Mouse (Mus musculus) right cerebral cortex, postnatal 36 days (tissue): Measurements from ENCODE around the gene Kmt5c.

Source experiments
- DNase-seq, 2 experiments: peaks; one replicate each; pipeline ENCODE4 v3.0.0; 2022; ENCODE audit warnings: low spot score in 2 of 2, mixed read lengths in 1 of 2

The Kmt5c gene

GRCm38 (mm10) chr7:4746326-4746980, 6.5 kb downstream of the Kmt5c start:
- no peak for DNase-seq

- no peak for DNase-seq
Measured at GRCm38 (mm10) chr7:4747156-4747899, 7.4 kb downstream of the Kmt5c start.

- DNase-seq = no peak
Measured at GRCm38 (mm10) chr7:4748321-4748720, 8.4 kb downstream of the Kmt5c start.

- no peak for DNase-seq
Measured at GRCm38 (mm10) chr7:4749169-4749568, 9.3 kb downstream of the Kmt5c start.

- no peak for DNase-seq
Measured at GRCm38 (mm10) chr7:4751971-4752820, 12.3 kb downstream of the Kmt5c start.

- DNase-seq = peak; percentile 28 to 50
Measured at GRCm38 (mm10) chr7:4752821-4753570, 13.1 kb downstream of the Kmt5c start, which contains the start of gene Cox6b2. Gene Cox6b2 (minus strand): TSS chr7:4753094.

GRCm38 (mm10) chr7:4759670-4760069, 19.8 kb downstream of the Kmt5c start:
- DNase-seq = no peak

GRCm38 (mm10) chr7:4764946-4765710, 25.2 kb downstream of the Kmt5c start:
- no peak for DNase-seq

GRCm38 (mm10) chr7:4771202-4771601, 31.3 kb downstream of the Kmt5c start, which contains the start of gene Fam71e2:
Gene Fam71e2 (minus strand): TSS chr7:4771302.
- DNase-seq = no peak

- no peak for DNase-seq
Measured at GRCm38 (mm10) chr7:4776131-4776530, 36.2 kb downstream of the Kmt5c start.

- no peak for DNase-seq
Measured at GRCm38 (mm10) chr7:4776861-4777830, 37.2 kb downstream of the Kmt5c start.

- DNase-seq = no peak
Measured at GRCm38 (mm10) chr7:4777851-4778637, 38.1 kb downstream of the Kmt5c start.

GRCm38 (mm10) chr7:4779921-4780320, 40.0 kb downstream of the Kmt5c start:
- no peak for DNase-seq

GRCm38 (mm10) chr7:4782130-4782529, 42.2 kb downstream of the Kmt5c start:
- no peak for DNase-seq

GRCm38 (mm10) chr7:4782759-4783158, 42.8 kb downstream of the Kmt5c start, which contains the start of the genes Il11 and Tmem190:
Gene Il11 (minus strand): TSS chr7:4782859.
Gene Tmem190 (plus strand): TSS chr7:4782937.
- no peak for DNase-seq

GRCm38 (mm10) chr7:4783667-4784268, 43.9 kb downstream of the Kmt5c start:
- DNase-seq = peak; percentile 40 to 46

GRCm38 (mm10) chr7:4788499-4789435, 48.9 kb downstream of the Kmt5c start:
- peak in 1 of 2 experiments; percentile 35 for DNase-seq
